Mouse (Mus musculus) lung, embryonic 15.5 days (tissue): ENCODE data around the gene Ppfia2. TPM values are rescaled to one million over a fixed set of nuclear protein-coding genes. Genes with fewer than 3 reads are reported as not detected.

Experiments used
- ATAC-seq: fragments of 200-750 bp; cut with Nextera tagmentation; 2 replicates; pipeline ENCODE4 v1.8.0; 2017; ENCODE audit warnings: moderate number of reproducible peaks, borderline replicate concordance; ENCODE audit not compliant: low FRiP score, low TSS enrichment; ENCODE audit errors: extremely low read depth
- H3K27ac ChIP-seq: fragments of 300-500 bp; sonication (generic); 2 replicates; pipeline ENCODE4 v1.5.1; 2015; ENCODE audit warnings: moderate library complexity, mild to moderate bottlenecking, inconsistent platforms
- H3K27me3 ChIP-seq: fragments of 300-500 bp; sonication (generic); 2 replicates; pipeline ENCODE4 v1.6.1; 2015; ENCODE audit warnings: inconsistent platforms
- H3K36me3 ChIP-seq: fragments of 300-500 bp; sonication (generic); 2 replicates; pipeline ENCODE4 v1.6.1; 2015; ENCODE audit warnings: inconsistent platforms
- H3K4me1 ChIP-seq: fragments of 300-500 bp; sonication (generic); 2 replicates; pipeline ENCODE4 v1.6.1; 2015; ENCODE audit warnings: inconsistent platforms
- H3K4me2 ChIP-seq: fragments of 300-500 bp; sonication (generic); 2 replicates; pipeline ENCODE4 v1.6.1; 2015; ENCODE audit warnings: inconsistent platforms, mild to moderate bottlenecking, moderate library complexity
- H3K4me3 ChIP-seq: fragments of 300-500 bp; sonication (generic); 2 replicates; pipeline ENCODE4 v1.5.1; 2015; ENCODE audit warnings: mild to moderate bottlenecking, inconsistent platforms
- H3K9ac ChIP-seq: fragments of 300-500 bp; sonication (generic); 2 replicates; pipeline ENCODE4 v1.6.1; 2015; ENCODE audit warnings: inconsistent platforms
- H3K9me3 ChIP-seq: fragments of 300-500 bp; sonication (generic); 2 replicates; pipeline ENCODE4 v1.6.1; 2016; ENCODE audit warnings: inconsistent platforms
- WGBS: fragments of 180-500 bp; shearing (Covaris S2); methylation state at CpG from one replicate; pipeline ENCODE4 v1.1.7; 2015; 5-methylcytosine and 5-hydroxymethylcytosine counted together
- polyA plus RNA-seq: library from polyadenylated mRNA; unstranded; fragments of >200 nt; fragmentation: Nextera tagmentation; extraction: Ambion mirVana; gene quantifications from 2 replicates; pipeline ENCODE4 v1.2.1, GENCODE M21; 2015

The Ppfia2 gene
- polyA plus RNA-seq, 1 experiment from 2014 or later, result 0.31 TPM

GRCm38 (mm10) chr10:106928576-106929332, 458.6 kb downstream of the Ppfia2 start:
- Histone ChIP-seq H3K9ac (no peak overlapping the region), H3K4me1 (no peaks in the 10 kb centered on the region), H3K4me2 (no peak overlapping the region), H3K27me3 (no peaks in the 10 kb centered on the region), H3K4me3 (no peak overlapping the region), H3K9me3 (no peaks in the 10 kb centered on the region), H3K36me3 (no peaks in the 10 kb centered on the region), H3K27ac (no peak overlapping the region)
- WGBS, result 75% methylated on average over 9 of the region's 9 CpGs
- ATAC-seq, result no peak

- Histone ChIP-seq H3K9ac (peak overlapping the region; percentile 34), H3K4me2 (peak overlapping the region; percentile 65)
- ATAC-seq, result peak; percentile 64; the same call in 1 of the 2 replicates
These were observed 462.5 kb downstream of the Ppfia2 start for GRCm38 (mm10) chr10:106932571-106933073.

GRCm38 (mm10) chr10:106936996-106937395, 466.9 kb downstream of the Ppfia2 start:
- no peak for ATAC-seq
- no peak overlapping the region for H3K4me2 ChIP-seq
- H3K9ac ChIP-seq, result no peak overlapping the region
- no peaks in the 10 kb centered on the region for H3K4me1 ChIP-seq
- H3K27ac ChIP-seq, result no peak overlapping the region
- no peaks in the 10 kb centered on the region for H3K9me3 ChIP-seq
- no peaks in the 10 kb centered on the region for H3K36me3 ChIP-seq
- no peak overlapping the region for H3K4me3 ChIP-seq
- 71% methylated on average over 7 of the region's 7 CpGs for WGBS
- no peaks in the 10 kb centered on the region for H3K27me3 ChIP-seq

More at GRCm38 (mm10) chr10:106932571-106933073, 462.5 kb downstream of the Ppfia2 start:
- no peaks in the 10 kb centered on the region for H3K4me1 ChIP-seq
- H3K36me3 ChIP-seq, result no peaks in the 10 kb centered on the region
- WGBS, result 17% methylated on average over 13 of the region's 13 CpGs
- H3K27me3 ChIP-seq, result no peaks in the 10 kb centered on the region
- no peak overlapping the region for H3K27ac ChIP-seq
- H3K9me3 ChIP-seq, result no peaks in the 10 kb centered on the region
- peak overlapping the region; percentile 40 for H3K4me3 ChIP-seq

- no peak overlapping the region for H3K4me2 ChIP-seq
- H3K27me3 ChIP-seq, result no peaks in the 10 kb centered on the region
- no peak overlapping the region for H3K9ac ChIP-seq
- H3K9me3 ChIP-seq, result no peaks in the 10 kb centered on the region
- WGBS, result 85% methylated on average over 3 of the region's 3 CpGs
- H3K4me3 ChIP-seq, result no peak overlapping the region
- no peaks in the 10 kb centered on the region for H3K4me1 ChIP-seq
- ATAC-seq, result no peak
- no peaks in the 10 kb centered on the region for H3K36me3 ChIP-seq
- H3K27ac ChIP-seq, result no peak overlapping the region
These were observed 468.7 kb downstream of the Ppfia2 start for GRCm38 (mm10) chr10:106938851-106939250.

- Histone ChIP-seq H3K27ac (no peak overlapping the region), H3K4me2 (no peak overlapping the region), H3K27me3 (no peaks in the 10 kb centered on the region), H3K4me3 (no peak overlapping the region), H3K36me3 (no peaks in the 10 kb centered on the region), H3K9ac (no peak overlapping the region), H3K4me1 (no peaks in the 10 kb centered on the region), H3K9me3 (no peaks in the 10 kb centered on the region)
- WGBS, result 36% methylated on average over 1 of the region's 1 CpGs
- ATAC-seq, result no peak
These were observed 469.3 kb downstream of the Ppfia2 start for GRCm38 (mm10) chr10:106939441-106939840.

GRCm38 (mm10) chr10:106941380-106941779, 471.2 kb downstream of the Ppfia2 start:
- no peak for ATAC-seq
- no peaks in the 10 kb centered on the region for H3K36me3 ChIP-seq
- no peak overlapping the region for H3K4me3 ChIP-seq
- H3K9ac ChIP-seq, result no peak overlapping the region
- no peak overlapping the region for H3K27ac ChIP-seq
- H3K27me3 ChIP-seq, result no peaks in the 10 kb centered on the region
- H3K4me1 ChIP-seq, result no peaks in the 10 kb centered on the region
- WGBS, result 77% methylated on average over 5 of the region's 5 CpGs
- H3K4me2 ChIP-seq, result no peak overlapping the region
- no peaks in the 10 kb centered on the region for H3K9me3 ChIP-seq

GRCm38 (mm10) chr10:106959026-106959425, 488.9 kb downstream of the Ppfia2 start:
- Histone ChIP-seq H3K9me3 (no peaks in the 10 kb centered on the region), H3K4me2 (no peak overlapping the region), H3K27me3 (no peaks in the 10 kb centered on the region), H3K27ac (no peak overlapping the region), H3K9ac (no peak overlapping the region), H3K36me3 (no peaks in the 10 kb centered on the region), H3K4me1 (no peaks in the 10 kb centered on the region), H3K4me3 (no peak overlapping the region)
- no peak for ATAC-seq
- 82% methylated on average over 3 of the region's 3 CpGs for WGBS

- Histone ChIP-seq H3K4me3 (no peak overlapping the region), H3K36me3 (no peaks in the 10 kb centered on the region), H3K27ac (no peak overlapping the region), H3K9me3 (no peaks in the 10 kb centered on the region), H3K4me1 (no peaks in the 10 kb centered on the region), H3K27me3 (no peaks in the 10 kb centered on the region), H3K9ac (no peak overlapping the region), H3K4me2 (no peak overlapping the region)
- no peak for ATAC-seq
- 70% methylated on average over 13 of the region's 13 CpGs for WGBS
These were observed 505.3 kb downstream of the Ppfia2 start for GRCm38 (mm10) chr10:106975193-106976141.
